Mouse (Mus musculus) heart, embryonic 16.5 days (tissue): Measurements from ENCODE around the gene Atp5e. TPM values are rescaled to one million over a fixed set of nuclear protein-coding genes. Genes with fewer than 3 reads are reported as not detected.

Source experiments
- ATAC-seq: fragments of 200-750 bp; cut with Nextera tagmentation; replicated peaks from 2 replicates; pipeline ENCODE4 v1.8.0; 2017; ENCODE audit warnings: moderate number of reproducible peaks; ENCODE audit not compliant: insufficient read depth, low FRiP score; ENCODE audit errors: extremely low read depth
- H3K27ac ChIP-seq: fragments of 300-500 bp; sonication (generic); 2 replicates; pipeline ENCODE4 v1.5.1; 2014; ENCODE audit warnings: mild to moderate bottlenecking, low read length, control low read depth, moderate library complexity
- H3K27me3 ChIP-seq: fragments of 300-500 bp; sonication (generic); 2 replicates; pipeline ENCODE4 v1.6.1; 2014; ENCODE audit warnings: low read length, mixed read lengths; ENCODE audit not compliant: control insufficient read depth, insufficient read depth
- H3K36me3 ChIP-seq: fragments of 300-500 bp; sonication (generic); 2 replicates; pipeline ENCODE4 v1.6.1; 2014; ENCODE audit not compliant: control insufficient read depth, insufficient read depth
- H3K4me1 ChIP-seq: fragments of 300-500 bp; sonication (generic); 2 replicates; pipeline ENCODE4 v1.6.1; 2014; ENCODE audit warnings: low read length, mixed read lengths; ENCODE audit not compliant: control insufficient read depth, insufficient read depth
- H3K4me2 ChIP-seq: fragments of 300-500 bp; sonication (generic); 2 replicates; pipeline ENCODE4 v1.6.1; 2014; ENCODE audit warnings: low read depth, mild to moderate bottlenecking, control low read depth, low read length
- H3K4me3 ChIP-seq: fragments of 300-500 bp; sonication (generic); 2 replicates; pipeline ENCODE4 v1.5.1; 2014; ENCODE audit warnings: mild to moderate bottlenecking, control low read depth, low read length
- H3K9ac ChIP-seq: fragments of 300-500 bp; sonication (generic); 2 replicates; pipeline ENCODE4 v1.6.1; 2014; ENCODE audit warnings: low read length, control low read depth
- H3K9me3 ChIP-seq: fragments of 300-500 bp; sonication (generic); replicated peaks from 2 replicates; pipeline ENCODE4 v1.6.1; 2016; ENCODE audit warnings: low read length; ENCODE audit not compliant: control insufficient read depth
- WGBS: fragments of 180-500 bp; shearing (Covaris S2); extraction: QIAGEN DNeasy Blood & Tissue Kit; methylation state at CpG from one replicate; pipeline ENCODE4 v1.1.7; 2014; 5-methylcytosine and 5-hydroxymethylcytosine counted together
- polyA plus RNA-seq: library from polyadenylated mRNA; unstranded; fragments of >200 nt; fragmentation: Nextera tagmentation; extraction: Ambion mirVana; gene quantifications from 2 replicates; pipeline ENCODE4 v1.2.1, GENCODE M21; 2015

The Atp5e gene
- polyA plus RNA-seq, 1 experiment from 2014 or later: 912 TPM

DNA sequence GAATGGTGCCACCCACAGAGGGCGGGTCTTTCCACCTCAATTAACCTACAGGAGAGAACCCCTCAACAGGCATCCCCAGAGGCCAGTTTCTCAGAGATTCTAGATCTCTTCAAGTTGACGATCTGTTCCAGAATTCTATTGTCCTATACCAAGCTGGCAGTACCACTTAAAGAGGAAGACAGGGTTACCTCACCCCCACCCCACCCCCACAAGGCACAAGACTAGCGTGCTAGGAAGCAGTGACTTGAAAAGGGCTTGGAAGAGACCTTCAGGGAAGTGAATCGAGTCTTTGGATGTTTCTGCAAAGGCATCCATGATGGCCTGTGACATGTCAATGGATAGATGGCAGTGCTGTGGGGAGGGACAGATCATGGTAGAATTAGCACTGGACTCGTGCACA, 14.8 kb upstream of the Atp5e start:
- no peak for ATAC-seq
- H3K4me3 ChIP-seq: no peak overlapping the region
- no peaks in the 10 kb centered on the region for H3K9me3 ChIP-seq
- no peak overlapping the region for H3K9ac ChIP-seq
- no peaks in the 10 kb centered on the region for H3K27me3 ChIP-seq
- 73% methylated on average over 5 of the region's 5 CpGs for WGBS
- no peaks in the 10 kb centered on the region for H3K4me1 ChIP-seq
- H3K4me2 ChIP-seq: no peak overlapping the region
- H3K27ac ChIP-seq: no peak overlapping the region
- no peaks in the 10 kb centered on the region for H3K36me3 ChIP-seq

DNA sequence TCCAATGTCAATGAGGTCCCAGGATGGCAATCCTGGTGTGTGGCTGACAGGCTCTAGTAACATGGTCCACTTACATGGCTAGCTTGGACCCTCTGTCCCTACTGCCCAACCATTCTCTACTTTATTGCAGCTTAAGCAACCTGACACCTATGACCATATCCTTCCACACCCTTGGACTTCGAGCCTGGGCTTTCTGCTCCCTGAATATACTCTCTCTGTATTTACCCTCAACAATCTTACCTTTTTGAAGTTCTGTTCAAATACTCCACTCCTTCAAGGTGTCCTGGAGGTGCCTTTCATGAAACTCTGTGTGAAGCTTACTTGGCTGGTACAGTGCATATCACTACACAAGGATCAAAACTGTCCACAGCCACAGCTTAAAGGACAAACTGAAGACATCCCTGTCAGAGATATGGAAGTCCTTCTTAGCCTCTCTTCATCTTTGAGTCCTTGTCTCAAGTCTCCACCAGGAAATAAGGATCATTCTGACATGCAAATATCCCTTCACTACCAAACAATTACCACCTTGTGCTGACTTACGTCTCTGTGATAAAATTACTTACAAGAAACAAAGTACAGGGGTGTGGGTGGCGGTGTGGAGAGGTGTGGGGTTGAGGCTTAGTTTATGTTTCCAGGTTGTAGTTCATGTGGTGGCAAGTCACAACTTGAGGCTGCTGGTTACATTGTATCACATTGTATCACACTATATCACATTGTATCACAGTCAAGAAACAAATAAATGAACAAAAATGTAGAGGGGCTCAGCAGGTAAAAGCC, 13.8 kb upstream of the Atp5e start:
- H3K27me3 ChIP-seq: no peaks in the 10 kb centered on the region
- no peaks in the 10 kb centered on the region for H3K36me3 ChIP-seq
- no peak overlapping the region for H3K27ac ChIP-seq
- H3K9me3 ChIP-seq: no peaks in the 10 kb centered on the region
- no peak overlapping the region for H3K4me3 ChIP-seq
- no peak for ATAC-seq
- no peaks in the 10 kb centered on the region for H3K4me1 ChIP-seq
- 63% methylated on average over 3 of the region's 3 CpGs for WGBS
- H3K4me2 ChIP-seq: no peak overlapping the region
- no peak overlapping the region for H3K9ac ChIP-seq

DNA sequence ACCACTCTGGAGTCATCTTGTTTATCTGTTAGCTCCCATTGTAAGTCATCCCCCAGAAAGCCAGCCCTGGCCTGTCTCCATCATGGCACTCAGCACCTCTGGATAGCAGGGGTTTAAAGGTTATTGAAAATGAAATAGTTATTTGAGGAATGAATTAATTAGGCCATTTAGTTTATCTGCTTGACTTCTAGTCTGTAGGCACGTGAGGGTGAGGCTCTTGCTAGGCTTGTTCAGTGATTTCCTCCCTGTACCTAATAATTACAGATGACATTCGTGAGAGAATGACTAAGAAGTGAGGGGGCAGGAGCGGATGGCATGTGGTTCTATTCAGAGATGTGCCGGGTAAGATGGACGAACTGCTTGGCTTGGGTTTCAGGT, 9.6 kb upstream of the Atp5e start:
- Histone ChIP-seq H3K4me1 (peaks cover 28% of the 10 kb centered on the region), H3K4me2 (peak overlapping the region; percentile 73), H3K36me3 (peaks cover 22% of the 10 kb centered on the region), H3K27ac (peak overlapping the region; percentile 60), H3K9me3 (no peaks in the 10 kb centered on the region), H3K9ac (peak overlapping the region; percentile 74), H3K27me3 (no peaks in the 10 kb centered on the region), H3K4me3 (peak overlapping the region; percentile 89)
- ATAC-seq: no peak
- 70% methylated on average over 5 of the region's 5 CpGs for WGBS

DNA sequence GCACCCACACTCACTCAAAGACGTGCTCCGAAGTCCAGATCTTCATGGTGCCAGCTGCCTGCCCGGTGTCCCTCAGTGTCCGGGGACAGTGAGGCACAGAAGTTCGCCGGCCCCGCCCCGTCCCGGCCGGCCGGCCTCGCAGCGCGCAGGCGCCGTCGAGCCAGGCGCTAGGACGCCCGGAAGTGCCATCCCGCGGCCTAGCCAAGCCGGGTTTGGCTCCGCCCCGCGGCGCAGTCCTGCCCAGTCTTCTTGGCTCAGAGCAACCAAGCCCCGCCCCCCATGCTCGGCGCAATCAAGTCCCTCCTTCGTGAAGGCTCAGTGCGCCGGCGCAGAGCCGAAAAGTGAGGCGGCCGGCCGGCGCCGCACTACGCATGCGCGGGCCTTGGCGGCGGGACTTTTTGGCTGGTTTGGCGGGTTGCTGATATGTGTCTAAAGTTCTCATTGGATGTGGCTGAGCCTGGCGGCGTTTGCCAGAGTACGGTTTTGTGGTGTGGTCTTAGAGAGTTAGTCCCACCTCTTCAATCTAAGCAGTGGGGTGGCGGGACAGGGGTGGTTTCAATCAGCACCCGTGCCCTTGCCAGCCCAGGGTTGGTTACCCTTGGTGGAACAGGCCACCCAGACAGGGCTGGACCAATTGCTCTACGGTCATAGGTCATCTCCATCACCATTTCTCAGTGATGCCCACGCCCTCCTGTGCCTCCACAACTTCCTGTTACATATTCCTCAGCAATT, 9.1 kb upstream of the Atp5e start, which contains the start of gene Prelid3b:
Gene Prelid3b (minus strand): TSS at position 264 of the 732 bp plus-strand sequence.
- peak; percentile 99 for ATAC-seq
- H3K9ac ChIP-seq: peak within 1 kb of the TSS; percentile 90
- H3K4me1 ChIP-seq: peaks cover 28% of the 10 kb centered on the region
- peak within 1 kb of the TSS; percentile 89 for H3K4me3 ChIP-seq
- H3K36me3 ChIP-seq: peaks cover 28% of the 10 kb centered on the region
- H3K27me3 ChIP-seq: no peaks in the 10 kb centered on the region
- no peaks in the 10 kb centered on the region for H3K9me3 ChIP-seq
- peak within 1 kb of the TSS; percentile 78 for H3K27ac ChIP-seq
- under 1% methylated on average over 53 of the region's 53 CpGs for WGBS
- peak within 1 kb of the TSS; percentile 91 for H3K4me2 ChIP-seq

DNA sequence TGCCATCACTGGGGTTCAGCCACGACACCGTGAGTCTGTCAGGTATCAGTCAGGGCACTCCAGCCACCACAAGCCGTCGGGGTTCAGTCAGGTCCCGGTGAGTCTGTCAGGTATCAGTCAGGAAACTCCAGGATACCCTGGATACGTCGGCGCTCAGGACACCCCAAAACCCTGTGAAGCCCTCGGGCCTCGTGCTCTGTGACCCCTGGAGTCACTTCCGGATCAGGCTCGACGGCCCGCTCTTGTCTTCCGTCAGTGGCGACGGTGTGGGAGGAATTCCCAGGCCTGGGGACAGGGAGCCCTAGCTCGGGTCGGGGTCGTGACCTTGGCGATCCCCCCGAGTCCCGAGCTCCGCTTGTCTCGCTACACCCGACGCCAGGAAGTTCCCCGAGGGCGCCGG, 8.5 kb upstream of the Atp5e start:
- peak; percentile 19; the same call in 1 of the 2 replicates for ATAC-seq
- Histone ChIP-seq H3K27me3 (no peaks in the 10 kb centered on the region), H3K9ac (peak overlapping the region; percentile 90), H3K27ac (peak overlapping the region; percentile 78), H3K4me3 (peak overlapping the region; percentile 89), H3K4me2 (peak overlapping the region; percentile 91), H3K9me3 (no peaks in the 10 kb centered on the region), H3K36me3 (peaks cover 29% of the 10 kb centered on the region), H3K4me1 (peaks cover 28% of the 10 kb centered on the region)
- 6% methylated on average over 30 of the region's 30 CpGs for WGBS

DNA sequence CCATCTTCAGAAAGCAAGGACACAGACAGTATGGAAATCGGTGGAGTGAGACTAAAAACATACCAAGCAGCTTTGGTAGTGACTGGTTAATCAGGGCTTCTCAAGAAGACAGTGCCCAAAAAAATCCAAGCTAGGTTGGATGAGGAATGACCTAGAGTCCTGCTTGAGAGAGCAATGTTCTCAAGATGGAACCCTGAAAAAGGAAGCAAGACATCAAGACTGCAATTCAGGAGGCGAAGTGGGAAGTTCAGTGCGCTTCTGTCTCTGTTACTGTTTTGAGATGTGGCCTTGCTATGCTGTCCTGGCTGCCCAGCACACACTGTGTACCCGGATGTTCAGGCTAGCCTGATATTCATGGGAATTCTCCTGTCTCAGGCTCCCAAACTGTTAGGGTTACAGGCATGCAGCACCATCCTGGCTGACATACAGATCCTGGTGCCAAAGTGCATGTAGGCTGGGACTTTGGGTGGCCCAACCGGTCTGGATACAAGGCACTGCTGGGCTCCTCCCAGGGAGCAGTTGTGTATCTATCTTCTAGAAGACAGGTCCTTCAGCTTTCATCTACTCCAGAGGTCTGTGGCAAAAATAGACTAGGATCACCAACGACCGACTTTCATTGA, 7.0 kb upstream of the Atp5e start:
- Histone ChIP-seq H3K4me3 (no peak overlapping the region), H3K4me1 (peaks cover 28% of the 10 kb centered on the region), H3K4me2 (no peak overlapping the region), H3K27ac (0 out of 2 replicates have a peak overlapping the region, but pooled peaks have one; percentile 7), H3K27me3 (no peaks in the 10 kb centered on the region), H3K9ac (no peak overlapping the region), H3K9me3 (no peaks in the 10 kb centered on the region), H3K36me3 (peaks cover 41% of the 10 kb centered on the region)
- WGBS: 77% methylated on average over 7 of the region's 7 CpGs
- no peak for ATAC-seq

DNA sequence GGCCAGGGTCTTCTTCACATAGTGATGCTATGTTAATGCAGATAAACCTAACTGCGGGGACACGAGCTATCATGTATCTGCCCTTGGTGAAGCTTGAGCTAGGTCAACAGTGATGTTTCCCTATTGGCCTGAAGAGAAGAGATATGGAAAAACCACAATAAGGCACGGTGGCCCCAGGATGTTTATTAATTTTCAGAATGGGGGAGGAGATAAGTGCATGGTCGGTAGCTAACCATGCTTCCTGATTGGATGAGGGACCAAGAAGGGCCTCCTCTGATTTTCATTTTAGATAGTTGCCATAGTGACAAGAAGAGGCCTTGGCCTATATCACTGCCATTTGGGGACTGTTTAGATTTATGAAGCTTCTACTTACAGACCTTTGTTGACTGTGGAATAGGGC, 6.4 kb upstream of the Atp5e start:
- Histone ChIP-seq H3K36me3 (peaks cover 47% of the 10 kb centered on the region), H3K27me3 (no peaks in the 10 kb centered on the region), H3K27ac (no peak overlapping the region), H3K9me3 (no peaks in the 10 kb centered on the region), H3K4me2 (no peak overlapping the region), H3K4me3 (no peak overlapping the region), H3K9ac (no peak overlapping the region), H3K4me1 (peaks cover 28% of the 10 kb centered on the region)
- WGBS: 70% methylated on average over 4 of the region's 4 CpGs
- ATAC-seq: no peak

DNA sequence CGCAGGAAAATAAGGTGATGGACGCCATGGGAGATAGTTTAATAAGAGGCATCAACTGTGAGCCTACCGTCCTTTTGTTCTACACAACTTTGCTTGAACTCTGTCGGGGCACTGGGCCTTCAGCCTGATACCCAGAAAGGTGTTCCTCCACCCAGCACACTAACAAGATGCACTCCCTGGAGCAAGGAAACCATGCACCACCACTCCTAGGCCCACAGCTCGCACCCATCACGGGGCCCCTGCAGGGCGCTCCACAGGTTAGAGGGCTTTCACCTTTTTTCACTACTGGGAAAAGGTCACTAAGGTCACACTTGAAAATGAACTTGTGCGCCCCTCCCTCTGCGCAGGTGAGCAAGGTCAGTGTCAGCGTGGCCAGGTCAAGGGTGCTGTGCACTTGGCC, 535 bp downstream of the Atp5e start:
- peak overlapping the region; percentile 86 for H3K27ac ChIP-seq

DNA sequence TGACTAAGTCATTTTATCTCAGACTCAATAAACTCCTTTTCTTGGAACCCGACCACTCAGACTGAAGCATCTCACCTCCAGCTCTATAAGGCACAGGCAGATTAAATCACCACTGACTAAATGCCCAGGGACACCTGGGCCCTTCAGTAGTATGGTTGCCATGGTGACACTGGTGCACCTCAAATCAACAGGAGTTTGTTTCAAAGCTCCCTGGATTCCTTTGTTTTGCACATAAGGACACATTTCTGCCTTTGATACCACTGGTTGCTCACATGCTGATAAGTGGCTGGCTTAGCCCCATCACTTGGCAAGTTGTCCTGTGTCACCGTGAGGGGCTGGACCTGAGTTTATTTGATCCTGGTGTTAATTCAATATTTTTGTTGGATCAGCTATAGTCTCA, 4.5 kb downstream of the Atp5e start:
- Histone ChIP-seq H3K4me3 (no peak overlapping the region), H3K27me3 (no peaks in the 10 kb centered on the region), H3K27ac (no peak overlapping the region), H3K9me3 (no peaks in the 10 kb centered on the region), H3K36me3 (peaks cover 24% of the 10 kb centered on the region), H3K4me1 (peaks cover 6% of the 10 kb centered on the region), H3K9ac (no peak overlapping the region), H3K4me2 (no peak overlapping the region)
- WGBS: 69% methylated on average over 2 of the region's 2 CpGs
- no peak for ATAC-seq

More for the DNA sequence above, 535 bp downstream of the Atp5e start:
- Histone ChIP-seq H3K36me3 (peaks cover 48% of the 10 kb centered on the region), H3K9ac (peak overlapping the region; percentile 95), H3K4me1 (peaks cover 7% of the 10 kb centered on the region), H3K4me3 (peak overlapping the region; percentile 90), H3K27me3 (no peaks in the 10 kb centered on the region), H3K4me2 (peak overlapping the region; percentile 99), H3K9me3 (no peaks in the 10 kb centered on the region)
- ATAC-seq: no peak; the same call in 1 of the 2 replicates
- WGBS: 28% methylated on average over 10 of the region's 10 CpGs
